Mouse (Mus musculus): Measurements from ENCODE around the gene Enho. TPM values are rescaled to one million over a fixed set of nuclear protein-coding genes. Genes with fewer than 3 reads are reported as not detected.
"Not testable (repeated sequence)": the region's sequence is repeated elsewhere in the genome, so short reads cannot be mapped to it uniquely, and the experiment has no call there.

Enho gene
- total RNA-seq (2014; rRNA removed): 179 and 205 TPM in 2 replicates
- 139 and 141 TPM in 2 replicates for polyA plus RNA-seq (2015; fragmentation: Nextera tagmentation; extraction: Ambion mirVana)

- Histone ChIP-seq H3K27me3 (ENCODE audit: insufficient read depth, low read length) (no peaks in the 10 kb centered on the region), H3K4me1 (ENCODE audit: insufficient read depth, low read length) (peaks cover 41% of the 10 kb centered on the region), H3K27ac (peak within 1 kb of the TSS; percentile 88), H3K9ac (replicated peaks; ENCODE audit: low read length) (peak within 1 kb of the TSS; percentile 93), H3K9me3 (ENCODE audit: low read length) (no peaks in the 10 kb centered on the region), H3K36me3 (ENCODE audit: insufficient read depth, low read length) (no peaks in the 10 kb centered on the region), H3K4me2 (ENCODE audit: low read depth, low read length) (peak within 1 kb of the TSS; percentile 69), H3K4me3 (ENCODE audit: low read length) (peak within 1 kb of the TSS; percentile 61)
- DNase-seq (ENCODE audit: low spot score): peak; percentile 97
- ATAC-seq: peak; percentile 94
- 2% methylated on average over 67 of the region's 74 CpGs for WGBS
- no peak for TF ChIP-seq CTCF (IDR thresholded peaks at IDR 0.05; ENCODE audit: low read depth)
These were observed at the start of gene Enho for GRCm38 (mm10) chr4:41639913-41640507. TSS of gene Enho (minus strand) at chr4:41640324.

- not testable (repeated sequence) for DNase-seq (ENCODE audit: low spot score); H3K4me3 ChIP-seq (ENCODE audit: low read length); H3K4me2 ChIP-seq (ENCODE audit: low read depth, low read length); H3K27ac ChIP-seq; H3K27me3 ChIP-seq (ENCODE audit: insufficient read depth, low read length); H3K9ac ChIP-seq (replicated peaks; ENCODE audit: low read length); H3K36me3 ChIP-seq (ENCODE audit: insufficient read depth, low read length); H3K4me1 ChIP-seq (ENCODE audit: insufficient read depth, low read length); H3K9me3 ChIP-seq (ENCODE audit: low read length); ATAC-seq
- 37% methylated on average over 1 of the region's 1 CpGs for WGBS
These were observed 48.4 kb upstream of the Enho start for GRCm38 (mm10) chr4:41688562-41688961.

- not testable (repeated sequence) for H3K4me1 ChIP-seq (ENCODE audit: insufficient read depth, low read length); ATAC-seq; H3K4me3 ChIP-seq (ENCODE audit: low read length); H3K4me2 ChIP-seq (ENCODE audit: low read depth, low read length); H3K9me3 ChIP-seq (ENCODE audit: low read length); H3K27me3 ChIP-seq (ENCODE audit: insufficient read depth, low read length); H3K27ac ChIP-seq; DNase-seq (ENCODE audit: low spot score); H3K9ac ChIP-seq (replicated peaks; ENCODE audit: low read length); H3K36me3 ChIP-seq (ENCODE audit: insufficient read depth, low read length)
- WGBS: 19% methylated on average over 10 of the region's 10 CpGs
These were observed 45.9 kb upstream of the Enho start for GRCm38 (mm10) chr4:41685882-41686492.

GRCm38 (mm10) chr4:41684931-41685453 lies 44.9 kb upstream of the Enho start:
- not testable (repeated sequence) for H3K4me3 ChIP-seq (ENCODE audit: low read length); ATAC-seq; H3K27ac ChIP-seq; H3K4me2 ChIP-seq (ENCODE audit: low read depth, low read length); H3K9ac ChIP-seq (replicated peaks; ENCODE audit: low read length); H3K9me3 ChIP-seq (ENCODE audit: low read length); H3K4me1 ChIP-seq (ENCODE audit: insufficient read depth, low read length); H3K36me3 ChIP-seq (ENCODE audit: insufficient read depth, low read length); H3K27me3 ChIP-seq (ENCODE audit: insufficient read depth, low read length); DNase-seq (ENCODE audit: low spot score)
- 0% methylated on average over 14 of the region's 14 CpGs for WGBS

- not testable (repeated sequence) for H3K36me3 ChIP-seq (ENCODE audit: insufficient read depth, low read length); H3K9ac ChIP-seq (replicated peaks; ENCODE audit: low read length); H3K9me3 ChIP-seq (ENCODE audit: low read length); H3K4me3 ChIP-seq (ENCODE audit: low read length); H3K4me1 ChIP-seq (ENCODE audit: insufficient read depth, low read length); DNase-seq (ENCODE audit: low spot score); H3K27ac ChIP-seq; H3K27me3 ChIP-seq (ENCODE audit: insufficient read depth, low read length)
- WGBS: 6% methylated on average over 21 of the region's 27 CpGs
- H3K4me2 ChIP-seq (ENCODE audit: low read depth, low read length): peak overlapping the region; percentile 38; the same call in 1 of the 2 replicates
- peak; percentile 14; the same call in 1 of the 2 replicates for ATAC-seq
These were observed 44.2 kb upstream of the Enho start for GRCm38 (mm10) chr4:41684131-41684930.

- ATAC-seq: peak; percentile 48
- not testable (repeated sequence) for H3K4me3 ChIP-seq (ENCODE audit: low read length); H3K4me1 ChIP-seq (ENCODE audit: insufficient read depth, low read length); H3K9me3 ChIP-seq (ENCODE audit: low read length); DNase-seq (ENCODE audit: low spot score); H3K36me3 ChIP-seq (ENCODE audit: insufficient read depth, low read length); H3K27ac ChIP-seq; H3K27me3 ChIP-seq (ENCODE audit: insufficient read depth, low read length); H3K9ac ChIP-seq (replicated peaks; ENCODE audit: low read length)
- H3K4me2 ChIP-seq (ENCODE audit: low read depth, low read length): peak overlapping the region; percentile 16; the same call in 1 of the 2 replicates
- 0% methylated on average over 2 of the region's 27 CpGs for WGBS
These were observed 43.2 kb upstream of the Enho start for GRCm38 (mm10) chr4:41683303-41683702.

All from hindbrain, postnatal 0 days (tissue).